Mouse (Mus musculus) kidney, postnatal 10 days (tissue): ENCODE results near the gene Cd72.

Experiments
- DNase-seq: peaks from one replicate; pipeline ENCODE4 v3.0.0; 2021; ENCODE audit warnings: mixed read lengths

Gene Cd72

DNA sequence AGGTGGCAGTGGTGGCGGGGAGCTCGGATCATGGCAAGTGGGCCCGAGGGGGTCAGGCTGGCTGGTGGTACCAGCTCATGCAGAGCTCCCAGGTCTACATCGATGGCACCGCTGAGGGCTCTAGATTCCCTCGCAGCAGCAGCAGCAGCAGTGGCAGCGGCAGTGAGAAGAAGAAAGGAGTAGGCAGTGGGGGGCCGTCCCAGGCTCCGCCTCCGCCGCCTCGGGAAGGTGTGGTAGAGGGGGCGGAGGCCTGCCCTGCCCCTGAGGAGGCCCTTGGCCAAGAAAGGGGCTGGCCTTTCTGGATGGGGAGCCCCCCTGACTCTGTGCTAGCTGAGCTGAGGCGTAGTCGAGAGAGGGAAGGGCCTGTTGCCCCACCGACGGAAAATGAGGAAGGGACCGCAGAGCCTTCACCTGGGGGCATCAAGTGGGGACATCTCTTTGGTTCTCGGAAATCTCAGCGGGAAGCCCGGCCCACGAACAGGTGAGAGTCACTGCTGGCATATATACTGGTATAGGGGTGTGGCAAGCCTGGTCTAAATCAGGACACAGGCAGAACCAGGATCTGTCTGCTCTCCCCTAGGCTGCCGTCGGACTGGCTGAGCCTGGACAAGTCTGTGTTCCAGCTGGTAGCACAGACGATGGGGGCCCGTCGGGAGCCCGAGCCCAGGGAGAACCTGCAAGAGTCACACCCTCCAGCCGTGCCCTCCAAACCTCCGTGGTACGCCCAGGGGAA is 28.6 kb downstream of the Cd72 start:
- peak; percentile 30 for DNase-seq

DNA sequence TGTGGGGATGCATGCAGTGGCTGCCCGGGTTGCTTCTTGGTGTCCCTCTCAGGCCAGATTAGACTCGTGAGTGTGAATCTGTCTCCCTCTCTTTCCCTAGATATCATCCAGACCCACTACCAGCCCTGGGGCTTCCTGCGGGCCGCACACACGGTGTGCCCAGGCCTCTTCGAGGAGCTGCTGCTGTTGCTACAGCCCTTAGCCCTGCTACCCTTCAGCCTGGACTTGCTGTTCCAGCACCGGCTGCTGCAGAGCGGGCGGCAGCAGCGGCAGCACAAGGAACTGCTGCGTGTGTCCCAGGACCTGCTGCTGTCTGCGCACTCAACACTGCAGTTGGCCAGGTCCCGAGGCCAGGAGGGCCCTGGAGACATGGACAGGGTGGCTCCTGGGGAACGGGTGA is 29.2 kb downstream of the Cd72 start:
- peak; percentile 11 for DNase-seq

- DNase-seq = no peak
Observed at GRCm38 (mm10) chr4:43424072-43424471, 30.4 kb downstream of the Cd72 start.

DNA sequence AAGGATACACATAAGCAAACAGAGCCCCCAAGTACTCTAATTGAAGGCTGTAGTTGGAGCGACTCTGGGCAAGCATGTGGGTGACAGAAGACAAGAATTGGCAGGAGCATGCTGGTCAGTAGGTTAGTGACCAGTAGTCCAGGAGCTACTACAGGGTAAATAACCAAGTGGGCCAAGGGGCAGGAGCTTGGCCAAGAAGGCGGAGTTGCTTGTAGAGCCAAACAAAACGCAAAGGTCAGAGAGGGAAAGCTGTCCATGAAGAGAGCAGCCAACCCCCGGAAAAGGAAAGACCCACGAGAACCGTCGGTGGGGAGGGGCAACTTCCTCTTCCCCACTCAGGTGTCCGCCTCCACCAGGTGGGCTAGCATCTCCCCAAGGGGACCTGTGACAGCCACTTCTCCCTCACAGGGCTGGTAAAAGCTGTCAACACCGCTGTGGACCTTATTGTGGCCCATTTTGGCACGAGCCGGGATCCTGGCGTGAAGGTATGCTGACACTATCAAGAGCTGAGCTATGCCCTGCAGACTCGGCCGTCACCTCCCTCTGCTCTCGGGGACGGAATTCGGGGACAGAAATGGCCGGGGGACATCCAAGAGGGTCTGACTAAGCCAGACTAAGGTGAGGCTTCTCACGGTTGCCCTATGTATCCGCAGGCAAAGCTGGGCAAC is 31.0 kb downstream of the Cd72 start:
- peak; percentile 55 for DNase-seq

- peak; percentile 25 for DNase-seq
Observed at GRCm38 (mm10) chr4:43421632-43422240, 32.7 kb downstream of the Cd72 start.

- DNase-seq = peak; percentile 90
Observed at GRCm38 (mm10) chr4:43420305-43420704, 34.1 kb downstream of the Cd72 start.

GRCm38 (mm10) chr4:43419801-43420281 is 34.6 kb downstream of the Cd72 start:
- peak; percentile 27 for DNase-seq

- peak; percentile 78 for DNase-seq
Observed at GRCm38 (mm10) chr4:43418973-43419656, 35.3 kb downstream of the Cd72 start.

- no peak for DNase-seq
Observed at GRCm38 (mm10) chr4:43418450-43418849, 36.0 kb downstream of the Cd72 start.

DNA sequence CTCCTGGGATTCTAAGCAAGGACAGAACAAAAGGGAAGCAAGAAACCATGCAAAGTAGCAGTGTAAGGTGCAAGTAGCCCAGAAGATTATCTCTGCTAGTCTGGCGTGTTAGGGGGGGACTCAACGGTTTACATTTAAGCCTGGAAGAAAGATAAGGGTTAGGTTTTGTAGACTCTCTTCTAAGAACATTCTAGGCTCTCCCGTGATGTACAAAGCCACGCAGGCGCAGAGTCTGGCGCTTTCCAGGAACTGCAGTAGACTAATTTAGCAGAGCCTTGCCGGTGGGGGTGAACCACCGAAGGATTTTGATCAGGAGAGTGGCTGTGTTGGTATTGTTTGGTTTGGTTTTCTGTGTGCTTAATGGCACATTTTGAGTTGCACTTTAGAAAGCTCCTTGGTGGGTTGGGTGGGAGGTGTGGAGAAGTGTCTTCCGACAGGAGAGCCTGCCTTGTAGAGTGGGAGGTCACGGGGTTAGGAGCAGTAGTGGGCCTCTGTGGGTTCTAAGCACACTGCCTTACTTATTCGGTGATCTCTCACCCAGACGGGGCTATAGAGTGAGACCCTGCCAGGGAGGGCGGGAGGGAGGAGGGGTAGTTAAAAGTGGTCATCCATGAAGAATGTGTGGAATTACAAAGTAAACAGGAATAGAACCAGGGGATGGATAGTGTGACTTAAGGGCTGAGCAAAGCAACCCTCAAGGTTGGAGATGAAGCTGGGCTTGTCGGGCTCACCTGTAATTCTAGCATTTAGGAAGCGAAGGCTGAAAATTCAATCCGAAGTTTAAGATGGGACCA is 37.0 kb downstream of the Cd72 start:
- DNase-seq = peak; percentile 30

DNA sequence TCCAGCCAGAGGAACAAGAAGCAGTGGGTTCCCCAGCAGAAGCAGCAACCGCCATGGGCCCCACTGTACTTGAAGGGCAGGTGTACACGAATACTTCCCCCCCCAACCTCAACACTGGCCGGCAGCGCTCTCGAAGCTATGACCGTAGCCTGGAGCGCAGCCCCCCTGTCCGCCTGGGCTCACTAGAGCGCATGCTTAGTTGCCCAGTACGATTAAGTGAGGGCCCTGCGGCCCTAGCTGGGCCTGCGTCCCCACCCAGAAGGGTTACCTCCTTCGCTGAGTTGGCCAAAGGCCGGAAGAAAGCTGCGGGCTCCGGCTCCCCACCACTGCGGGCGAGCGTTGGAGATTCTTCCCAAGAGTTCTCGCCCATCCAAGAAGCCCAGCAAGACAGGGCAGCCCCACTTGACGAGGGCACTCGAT is 38.3 kb downstream of the Cd72 start:
- DNase-seq = peak; percentile 11

DNA sequence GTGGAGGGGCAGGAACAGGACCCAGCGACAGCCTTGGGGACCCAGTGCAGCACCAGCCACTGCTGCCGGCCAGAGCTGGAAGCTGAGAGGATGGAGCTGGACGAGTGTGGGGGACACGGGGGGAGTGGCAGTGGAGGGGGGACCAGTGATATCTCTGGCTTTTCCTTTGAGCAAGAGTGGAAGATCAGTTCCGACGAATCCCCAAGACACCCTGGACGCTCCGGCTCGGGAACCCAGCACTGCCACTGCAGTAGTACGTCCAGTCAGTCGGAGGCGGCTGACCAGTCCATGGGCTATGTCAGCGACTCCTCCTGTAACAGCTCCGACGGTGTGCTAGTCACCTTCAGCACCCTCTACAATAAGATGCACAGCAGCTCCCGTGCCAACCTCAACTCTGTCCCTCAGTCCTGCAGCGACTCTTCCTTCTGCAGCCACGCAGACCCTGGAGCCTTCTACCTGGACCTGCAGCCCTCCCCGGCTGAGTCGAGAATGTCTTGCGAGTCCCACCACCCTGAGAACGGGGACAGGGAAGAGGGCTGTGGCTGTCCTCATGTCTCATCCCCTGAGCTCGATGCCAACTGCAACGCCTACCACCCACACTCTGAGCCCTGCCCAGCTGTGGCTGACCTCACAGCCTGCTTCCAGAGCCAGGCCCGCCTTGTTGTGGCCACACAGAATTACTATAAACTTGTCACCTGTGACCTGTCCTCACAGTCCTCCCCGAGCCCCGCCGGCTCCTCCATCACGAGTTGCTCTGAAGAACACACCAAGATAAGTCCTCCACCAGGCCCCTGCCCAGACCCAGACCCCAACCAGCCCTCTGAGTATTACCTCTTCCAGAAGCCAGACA is 39.0 kb downstream of the Cd72 start:
- peak; percentile 20 for DNase-seq

DNA sequence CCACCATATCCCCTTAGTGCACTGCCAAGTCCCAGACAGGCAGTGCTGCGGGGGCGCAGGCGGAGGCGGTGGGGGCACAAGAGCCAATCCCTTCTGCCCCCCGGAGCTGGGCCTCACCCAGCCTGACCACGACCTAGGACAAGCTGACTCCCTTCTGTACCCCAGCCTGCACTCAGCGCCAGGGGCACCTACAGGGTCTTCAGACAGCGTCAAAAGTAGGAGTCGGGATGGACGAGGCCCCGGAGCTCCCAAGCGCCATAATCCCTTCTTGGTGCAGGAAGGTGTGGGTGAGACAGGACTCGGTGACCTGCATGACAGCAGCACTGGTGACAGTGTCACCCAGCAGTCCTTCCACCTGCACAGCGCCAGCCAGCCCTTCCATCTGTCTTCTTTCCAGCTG is 39.7 kb downstream of the Cd72 start:
- DNase-seq = peak; percentile 8

DNA sequence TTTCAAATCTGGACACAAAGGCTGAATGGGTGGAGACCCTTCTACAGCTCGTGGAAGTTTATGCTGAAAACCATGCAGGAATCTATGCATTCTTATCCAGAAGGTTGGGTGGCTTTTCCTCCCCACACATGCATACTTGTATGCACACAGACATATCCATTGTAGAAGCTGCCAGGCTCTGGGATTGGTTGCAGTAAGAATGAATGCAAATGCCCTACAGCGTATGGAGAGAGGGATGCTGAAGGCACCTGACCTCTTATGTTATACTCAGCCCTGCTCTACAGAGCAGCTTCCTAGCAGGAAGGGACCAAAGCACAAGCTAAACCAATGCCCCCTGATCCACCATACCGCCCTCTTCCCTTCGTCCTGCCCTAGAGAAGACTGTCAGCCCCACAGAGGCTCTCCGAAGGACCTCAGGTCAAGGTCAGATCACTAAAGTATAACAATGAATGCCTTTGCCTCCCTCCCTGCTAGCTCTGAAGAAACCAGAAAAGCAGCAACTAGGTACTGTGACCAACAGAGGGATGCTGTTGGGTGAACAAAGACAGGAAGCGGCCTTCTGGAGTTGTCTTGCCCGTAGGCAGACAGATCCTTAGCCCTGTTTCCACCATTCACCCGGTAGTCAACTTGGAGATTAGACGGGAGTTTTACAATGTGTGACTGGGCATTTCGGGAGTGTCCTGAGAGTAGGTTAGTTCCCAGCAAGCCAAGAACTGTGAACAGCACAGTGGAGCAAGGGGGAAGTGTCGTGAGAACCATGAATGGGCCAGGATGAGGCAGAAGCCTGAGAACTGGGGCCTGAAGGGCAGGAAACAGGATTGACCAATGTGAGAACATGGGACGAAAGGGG is 47.1 kb downstream of the Cd72 start:
- DNase-seq = no peak

DNA sequence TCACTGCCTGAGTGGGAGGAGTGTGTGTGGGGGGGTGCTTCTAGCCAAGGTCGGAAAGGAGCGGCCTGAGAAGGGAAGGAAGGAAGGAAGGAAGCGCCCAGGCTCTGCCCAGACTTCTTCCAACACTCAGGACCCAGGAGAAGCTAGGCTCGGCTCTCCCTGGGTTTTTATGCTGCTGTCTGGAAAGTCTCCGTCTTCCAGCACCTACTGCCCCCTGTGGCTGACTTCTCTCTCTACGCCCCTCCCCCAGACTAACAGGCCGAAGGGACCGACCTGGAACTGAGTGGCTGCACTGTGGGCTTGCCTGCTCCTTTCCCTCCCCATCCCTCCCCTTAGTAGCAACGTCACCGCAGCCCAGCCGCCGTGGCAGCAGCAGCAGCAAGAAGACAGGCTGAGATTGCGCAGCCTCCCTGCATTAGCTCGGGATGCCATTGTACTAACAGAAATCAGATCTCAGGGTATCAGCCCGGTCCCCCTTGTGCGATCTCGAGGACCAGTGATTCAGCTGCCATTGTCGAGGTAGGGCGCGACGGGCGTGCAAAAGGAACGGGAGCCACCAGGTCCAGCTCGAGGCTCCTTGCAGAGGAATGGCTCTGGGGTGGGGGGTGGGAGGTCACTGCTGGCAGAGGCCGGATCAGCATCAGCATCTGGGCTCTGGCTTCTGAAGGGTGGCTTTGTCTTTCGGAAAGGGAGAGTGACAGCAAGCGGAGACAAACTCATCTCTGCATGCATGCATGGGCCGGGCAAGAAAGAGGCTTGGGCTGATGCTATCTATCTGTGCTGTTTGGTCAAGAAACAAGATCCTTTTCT is 48.1 kb downstream of the Cd72 start:
- DNase-seq = peak; percentile 92

DNA sequence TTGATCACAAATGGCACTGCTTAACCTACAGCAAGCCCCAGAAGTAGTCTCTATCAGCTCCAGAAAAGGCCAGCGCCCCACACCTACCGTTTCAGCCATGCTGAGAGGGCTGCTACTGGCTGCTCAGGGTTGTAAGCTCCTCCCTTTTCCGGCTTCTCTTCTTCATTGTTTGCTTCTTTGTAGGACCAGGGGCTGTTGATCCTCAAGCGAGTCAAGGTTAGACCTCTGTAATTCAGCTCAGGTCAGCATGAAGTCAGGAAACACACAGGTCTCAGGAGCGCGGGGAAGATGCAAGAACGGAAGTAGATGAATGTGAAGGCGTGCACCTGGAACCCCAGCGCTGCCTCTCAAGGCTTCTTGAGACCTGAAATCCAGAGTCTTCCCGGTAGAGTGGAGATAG is 49.7 kb downstream of the Cd72 start:
- no peak for DNase-seq

GRCm38 (mm10) chr4:43402212-43402611 is 52.2 kb downstream of the Cd72 start:
- peak; percentile 30 for DNase-seq

DNA sequence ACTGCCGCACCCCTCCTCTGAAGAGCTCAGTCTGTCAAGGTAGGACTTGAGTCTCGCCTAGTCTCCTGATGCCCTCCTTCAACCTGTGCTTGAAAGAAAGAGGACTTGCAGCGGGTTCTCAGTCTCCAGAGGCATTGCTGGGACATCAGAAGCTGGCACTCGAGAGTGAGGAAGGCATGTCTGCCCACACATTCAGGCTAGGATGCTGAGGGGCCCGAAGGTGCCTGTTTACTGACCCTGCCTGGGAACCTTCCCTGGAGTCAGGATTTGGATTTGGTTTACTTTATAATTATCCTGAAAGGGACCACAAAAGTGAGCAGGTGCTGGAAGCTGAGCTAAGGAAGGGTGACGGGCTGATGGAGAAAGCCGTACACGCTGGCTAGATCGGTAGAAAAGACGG is 52.9 kb downstream of the Cd72 start:
- DNase-seq = no peak

DNA sequence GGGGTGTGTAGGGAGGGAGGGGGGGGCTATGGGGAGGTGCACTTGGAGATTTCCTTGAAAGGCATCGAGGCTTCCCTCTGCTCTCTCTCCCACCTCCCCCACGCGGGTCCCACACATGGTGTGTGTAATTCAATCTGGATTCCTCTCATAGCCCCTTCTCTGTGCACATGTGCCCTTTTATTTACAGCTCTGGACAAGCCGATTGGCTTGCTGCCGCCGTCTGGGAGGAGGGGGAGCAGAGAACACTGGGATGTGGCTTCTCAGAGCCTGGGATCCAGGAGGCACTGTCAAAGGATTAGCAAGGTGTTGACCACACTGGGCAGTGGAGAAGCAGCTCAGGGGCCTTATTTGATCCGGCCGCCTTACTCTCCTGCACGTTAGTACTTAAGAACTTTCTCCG is 53.5 kb downstream of the Cd72 start:
- DNase-seq = peak; percentile 69
